Comparison of ENCODE assay signal across 7 mouse cellular contexts in the genomic region with DNA sequence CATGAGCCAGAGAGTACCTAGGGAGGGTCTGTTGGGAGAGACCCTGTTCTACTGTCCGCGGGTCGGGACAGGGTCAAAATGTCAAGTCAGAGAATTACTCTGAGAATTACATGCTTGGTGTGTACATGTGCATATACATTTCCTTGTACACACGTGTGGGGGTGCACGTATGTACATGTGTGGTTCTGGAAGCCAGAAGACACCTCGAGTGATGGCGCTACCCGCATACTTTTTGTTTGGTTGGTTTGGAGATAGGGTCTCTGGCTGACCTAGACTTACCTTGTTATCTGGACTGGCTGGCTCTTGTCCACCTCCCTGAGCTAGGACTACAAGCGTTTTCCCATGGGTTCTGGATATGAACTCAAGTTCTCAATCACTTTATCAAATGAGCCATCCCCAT. TPM values are rescaled to one million over a fixed set of nuclear protein-coding genes. Genes with fewer than 3 reads are reported as not detected.
DNase-seq lines count a peak whose midpoint lies in the region; ATAC-seq and TF ChIP-seq lines count a peak whose summit lies in the region.

No protein-coding gene starts in this region.

- ATAC-seq in lung, postnatal 0 days, result no peak
- ATAC-seq in forebrain, embryonic 13.5 days, result 0 out of 2 replicates have a peak, but pooled peaks have one; percentile 15
- no peak for ATAC-seq in limb, embryonic 14.5 days (ENCODE audit: low FRiP score, low read depth)
- no peak for ATAC-seq in stomach, embryonic 14.5 days (ENCODE audit: insufficient number of reproducible peaks, insufficient read depth, low FRiP score, low read depth)

- no peak for TF ChIP-seq EP300 in lung, postnatal 0 days (IDR thresholded peaks at IDR 0.05)

- peak overlapping the region; percentile 71; the same call in 1 of the 2 replicates for H3K9ac ChIP-seq in lung, postnatal 0 days (replicated peaks; ENCODE audit: low read depth)
- H3K9ac ChIP-seq in forebrain, embryonic 13.5 days, result peak overlapping the region; percentile 97
- H3K9ac ChIP-seq in limb, embryonic 14.5 days (ENCODE audit: low read depth, low read length, severe bottlenecking), result peak overlapping the region; percentile 78; the same call in 1 of the 2 replicates
- 0 out of 2 replicates have a peak overlapping the region, but pooled peaks have one; percentile 78 for H3K9ac ChIP-seq in stomach, embryonic 14.5 days (replicated peaks; ENCODE audit: low read depth, low read length)

- H3K4me3 ChIP-seq in lung, postnatal 0 days (ENCODE audit: low read depth, low read length), result peak overlapping the region; percentile 76
- peak overlapping the region; percentile 86 for H3K4me3 ChIP-seq in forebrain, embryonic 13.5 days
- H3K4me3 ChIP-seq in limb, embryonic 14.5 days (replicated peaks; ENCODE audit: low read length), result peak overlapping the region; percentile 80
- peak overlapping the region; percentile 82 for H3K4me3 ChIP-seq in stomach, embryonic 14.5 days (ENCODE audit: low read depth, low read length)

- no peaks in the 10 kb centered on the region for H3K36me3 ChIP-seq in lung, postnatal 0 days (ENCODE audit: insufficient read depth, low read length)
- H3K36me3 ChIP-seq in forebrain, embryonic 13.5 days (ENCODE audit: poor library complexity, severe bottlenecking), result no peaks in the 10 kb centered on the region
- H3K36me3 ChIP-seq in limb, embryonic 14.5 days (ENCODE audit: control insufficient read depth, insufficient read depth, low read length), result no peaks in the 10 kb centered on the region
- no peaks in the 10 kb centered on the region for H3K36me3 ChIP-seq in stomach, embryonic 14.5 days (ENCODE audit: control insufficient read depth, insufficient read depth, low read length)

- WGBS in lung, postnatal 0 days, result 74% methylated on average over 9 of the region's 9 CpGs
- 75% methylated on average over 9 of the region's 9 CpGs for WGBS in forebrain, embryonic 13.5 days
- WGBS in limb, embryonic 14.5 days, result 71% methylated on average over 9 of the region's 9 CpGs
- WGBS in stomach, embryonic 14.5 days, result 70% methylated on average over 9 of the region's 9 CpGs

- H3K9me3 ChIP-seq in lung, postnatal 0 days (ENCODE audit: low read length), result no peaks in the 10 kb centered on the region
- no peaks in the 10 kb centered on the region for H3K9me3 ChIP-seq in forebrain, embryonic 13.5 days (replicated peaks)
- no peaks in the 10 kb centered on the region for H3K9me3 ChIP-seq in limb, embryonic 14.5 days (ENCODE audit: control insufficient read depth, low read length)
- no peaks in the 10 kb centered on the region for H3K9me3 ChIP-seq in stomach, embryonic 14.5 days (ENCODE audit: control insufficient read depth, low read depth, low read length)

- H3K27me3 ChIP-seq in lung, postnatal 0 days (replicated peaks; ENCODE audit: insufficient read depth, low read length), result no peaks in the 10 kb centered on the region
- H3K27me3 ChIP-seq in forebrain, embryonic 13.5 days, result peaks cover 2% of the 10 kb centered on the region; the same call in 1 of the 2 replicates
- no peaks in the 10 kb centered on the region for H3K27me3 ChIP-seq in limb, embryonic 14.5 days (ENCODE audit: control insufficient read depth, insufficient read depth, low read length)
- no peaks in the 10 kb centered on the region for H3K27me3 ChIP-seq in stomach, embryonic 14.5 days (ENCODE audit: control insufficient read depth, insufficient read depth, low read length)

- peak overlapping the region; percentile 93 for H3K27ac ChIP-seq in lung, postnatal 0 days (ENCODE audit: low read length)
- no peak overlapping the region; the same call in 1 of the 2 replicates for H3K27ac ChIP-seq in forebrain, embryonic 13.5 days
- H3K27ac ChIP-seq in limb, embryonic 14.5 days (replicated peaks; ENCODE audit: low read depth, low read length), result no peak overlapping the region
- no peak overlapping the region for H3K27ac ChIP-seq in stomach, embryonic 14.5 days (ENCODE audit: low read length)

- no peak for TF ChIP-seq CTCF in lung, postnatal 0 days (IDR thresholded peaks at IDR 0.05)

- H3K4me1 ChIP-seq in lung, postnatal 0 days (ENCODE audit: insufficient read depth, low read depth, low read length), result 0 out of 2 replicates have a peak, but pooled peaks cover 8% of the 10 kb centered on the region
- H3K4me1 ChIP-seq in forebrain, embryonic 13.5 days, result peaks cover 18% of the 10 kb centered on the region
- H3K4me1 ChIP-seq in limb, embryonic 14.5 days (ENCODE audit: control insufficient read depth, insufficient read depth, low read length), result peaks cover 8% of the 10 kb centered on the region
- H3K4me1 ChIP-seq in stomach, embryonic 14.5 days (ENCODE audit: control insufficient read depth, insufficient read depth, low read length), result peaks cover 6% of the 10 kb centered on the region; the same call in 1 of the 2 replicates

- peak overlapping the region; percentile 99 for H3K4me2 ChIP-seq in lung, postnatal 0 days (replicated peaks; ENCODE audit: low read depth, low read length)
- peak overlapping the region; percentile 100 for H3K4me2 ChIP-seq in forebrain, embryonic 13.5 days
- peak overlapping the region; percentile 99 for H3K4me2 ChIP-seq in limb, embryonic 14.5 days (replicated peaks; ENCODE audit: low read depth, low read length, severe bottlenecking)
- H3K4me2 ChIP-seq in stomach, embryonic 14.5 days (replicated peaks; ENCODE audit: low read depth, low read length), result peak overlapping the region; percentile 99

- intact Hi-C loops in gastrocnemius, postnatal 14 days (cut with DNase I; ENCODE audit: low total_unique reads), result no loop called here

- TF ChIP-seq POLR2A in limb, embryonic 14.5 days (IDR thresholded peaks at IDR 0.05; ENCODE audit: borderline replicate concordance, extremely low read depth, insufficient read depth, insufficient read length), result no peak

- no peak for DNase-seq in lung, postnatal 0 days (ENCODE audit: low spot score)
- DNase-seq in lung, postnatal 25 days (ENCODE audit: low spot score), result no peak
- no peak for DNase-seq in limb, embryonic 14.5 days (ENCODE audit: low spot score)
- DNase-seq in right cerebral cortex, adult 18-20 months, result no peak
- DNase-seq in gastrocnemius, postnatal 14 days, result no peak

RNA-seq across cellular contexts. Expression of gene Mlycd, which starts 0.6 kb away (rescaled TPM):
- 18.3 and 19.1 TPM in 2 replicates for polyA plus RNA-seq in lung, postnatal 0 days (2015; fragmentation: Nextera tagmentation; extraction: Ambion mirVana)
- polyA plus RNA-seq in forebrain, embryonic 13.5 days (2015; fragmentation: Nextera tagmentation; extraction: Ambion mirVana), result 11.0 and 11.1 TPM in 2 replicates
- polyA plus RNA-seq in limb, embryonic 14.5 days (2012; rRNA removed), result 13.6 and 14.8 TPM in 2 replicates
- polyA plus RNA-seq in limb, embryonic 14.5 days (2014; fragmentation: Nextera tagmentation; extraction: Ambion mirVana), result 17.0 and 19.1 TPM in 2 replicates
- 16.7 and 18.7 TPM in 2 replicates for polyA plus RNA-seq in stomach, embryonic 14.5 days (2014; fragmentation: Nextera tagmentation; extraction: Ambion mirVana)
- 10 to 100 TPM; 67.6 to 94.0 TPM for total RNA-seq in gastrocnemius, postnatal 14 days (2021)

RNA-seq across cellular contexts. Expression of gene Osgin1, which starts 39.8 kb away (rescaled TPM):
- polyA plus RNA-seq in lung, postnatal 0 days (2015; fragmentation: Nextera tagmentation; extraction: Ambion mirVana), result 9.7 and 14.0 TPM in 2 replicates
- polyA plus RNA-seq in forebrain, embryonic 13.5 days (2015; fragmentation: Nextera tagmentation; extraction: Ambion mirVana), result 0.14 and 0.37 TPM in 2 replicates
- 2.1 and 2.7 TPM in 2 replicates for polyA plus RNA-seq in limb, embryonic 14.5 days (2012; rRNA removed)
- 1.2 and 2.2 TPM in 2 replicates for polyA plus RNA-seq in limb, embryonic 14.5 days (2014; fragmentation: Nextera tagmentation; extraction: Ambion mirVana)
- polyA plus RNA-seq in stomach, embryonic 14.5 days (2014; fragmentation: Nextera tagmentation; extraction: Ambion mirVana), result 2.3 and 3.7 TPM in 2 replicates
- total RNA-seq in gastrocnemius, postnatal 14 days (2021), result 1 to 10 TPM; 3.9 to 5.1 TPM

RNA-seq across cellular contexts. Expression of gene Hsbp1, which starts 49.8 kb away (rescaled TPM):
- polyA plus RNA-seq in lung, postnatal 0 days (2015; fragmentation: Nextera tagmentation; extraction: Ambion mirVana), result 313 and 315 TPM in 2 replicates
- polyA plus RNA-seq in forebrain, embryonic 13.5 days (2015; fragmentation: Nextera tagmentation; extraction: Ambion mirVana), result 465 and 467 TPM in 2 replicates
- polyA plus RNA-seq in limb, embryonic 14.5 days (2012; rRNA removed), result 180 and 214 TPM in 2 replicates
- 327 and 340 TPM in 2 replicates for polyA plus RNA-seq in limb, embryonic 14.5 days (2014; fragmentation: Nextera tagmentation; extraction: Ambion mirVana)
- 333 and 341 TPM in 2 replicates for polyA plus RNA-seq in stomach, embryonic 14.5 days (2014; fragmentation: Nextera tagmentation; extraction: Ambion mirVana)
- total RNA-seq in gastrocnemius, postnatal 14 days (2021), result 100 to 1,000 TPM; 158 to 164 TPM

RNA-seq across cellular contexts. Expression of gene Necab2, which starts 52.4 kb away (rescaled TPM):
- polyA plus RNA-seq in lung, postnatal 0 days (2015; fragmentation: Nextera tagmentation; extraction: Ambion mirVana), result 1.2 and 1.8 TPM in 2 replicates
- 13.3 and 15.3 TPM in 2 replicates for polyA plus RNA-seq in forebrain, embryonic 13.5 days (2015; fragmentation: Nextera tagmentation; extraction: Ambion mirVana)
- 7.8 and 9.5 TPM in 2 replicates for polyA plus RNA-seq in limb, embryonic 14.5 days (2012; rRNA removed)
- 2.2 and 2.6 TPM in 2 replicates for polyA plus RNA-seq in limb, embryonic 14.5 days (2014; fragmentation: Nextera tagmentation; extraction: Ambion mirVana)
- 1.5 and 2.2 TPM in 2 replicates for polyA plus RNA-seq in stomach, embryonic 14.5 days (2014; fragmentation: Nextera tagmentation; extraction: Ambion mirVana)
- total RNA-seq in gastrocnemius, postnatal 14 days (2021), result under 1 TPM; 0.33 to 0.59 TPM
